Mouse (Mus musculus): ENCODE measurements around the gene Ttc1. TPM values are rescaled to one million over a fixed set of nuclear protein-coding genes. Genes with fewer than 3 reads are reported as not detected.
A peak's percentile ranks its signal among the peaks of the same experiment; 100 is the strongest.

Ttc1 gene
- total and polyA plus RNA-seq, 3 experiments: 74.8 to 138 (median 100) TPM

DNA sequence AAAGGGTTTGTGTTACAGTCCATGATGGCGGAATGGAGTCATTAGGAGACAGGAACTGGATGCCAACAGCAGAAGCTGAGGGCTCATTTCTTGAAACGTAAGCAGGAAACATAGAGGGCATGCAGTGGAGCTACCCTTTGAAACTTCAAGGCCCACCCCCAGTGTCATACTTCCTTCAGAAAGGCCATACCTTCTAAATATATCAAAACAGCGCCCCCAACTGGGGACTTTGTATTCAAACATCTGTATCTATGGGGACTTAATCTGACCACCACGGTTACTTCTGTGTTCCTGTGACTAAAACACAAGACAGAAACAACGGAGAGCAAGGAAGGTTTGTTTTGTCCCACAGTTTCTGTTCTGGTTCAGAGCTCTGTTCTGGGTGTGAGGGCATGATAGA is 7.6 kb upstream of the Ttc1 start:
- H3K27ac ChIP-seq (ENCODE audit: insufficient read depth, low read depth): no peak overlapping the region
- DNase-seq (ENCODE audit: extremely low read depth): peak; percentile 49
- dilution Hi-C loops (cut with MboI; ENCODE audit: extremely low pct_ligation_motif_present, extremely low pct_unique_long_range_greater_than_20kb, low sequenced_read_pairs): no loop called here

DNA sequence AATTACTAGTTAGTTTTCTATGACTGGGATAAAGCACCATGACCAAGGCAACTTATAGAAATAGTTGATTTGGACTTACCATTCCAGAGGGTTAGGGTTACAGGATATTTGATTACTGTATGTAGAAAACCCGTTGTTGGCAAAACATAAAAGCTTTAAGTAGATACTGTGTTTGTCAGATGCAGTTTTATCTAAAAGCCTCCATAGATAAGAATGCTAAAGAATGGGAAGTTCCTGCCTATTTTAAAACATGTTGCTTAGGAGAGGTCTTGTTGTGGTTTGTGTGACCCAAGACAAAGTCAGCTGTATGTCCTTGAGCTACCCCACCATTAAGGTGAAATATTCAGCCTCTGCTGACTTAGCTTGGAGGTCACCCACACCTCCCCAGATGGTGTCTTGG is 6.8 kb upstream of the Ttc1 start:
- no peaks in the 10 kb centered on the region for H3K79me2 ChIP-seq (replicated peaks; ENCODE audit: control insufficient read depth, extremely low read depth, insufficient read depth, poor library complexity, severe bottlenecking)
- H3K27me3 ChIP-seq (replicated peaks): peaks cover 33% of the 10 kb centered on the region
- H3K4me2 ChIP-seq (ENCODE audit: insufficient read depth, low read depth, poor library complexity, severe bottlenecking): no peak overlapping the region
- dilution Hi-C loops (cut with MboI; ENCODE audit: extremely low pct_ligation_motif_present, extremely low pct_unique_long_range_greater_than_20kb, low sequenced_read_pairs) (no loop called here), in situ Hi-C loops (cut with MboI; ENCODE audit: low pct_ligation_motif_present, low pct_unique_long_range_greater_than_20kb, low sequenced_read_pairs) (loop anchor here (25.0 kb wide), 1 partner anchor 808 kb away; no protein-coding TSS in a partner anchor)
- TF ChIP-seq NELFE (IDR thresholded peaks at IDR 0.05; ENCODE audit: low read depth, low read length) (no peak), GABPA (IDR thresholded peaks at IDR 0.05; ENCODE audit: insufficient replicate concordance, low read depth, low read length) (no peak), JUN (IDR thresholded peaks at IDR 0.05; ENCODE audit: insufficient read depth, low read depth, low read length) (no peak), PAX5 (IDR thresholded peaks at IDR 0.05; ENCODE audit: low read length) (no peak), MEF2A (IDR thresholded peaks at IDR 0.05; ENCODE audit: borderline replicate concordance, low read depth, low read length) (no peak), ZMIZ1 (IDR thresholded peaks at IDR 0.05; ENCODE audit: low read depth, low read length) (no peak), TBP (conservative IDR thresholded peaks at IDR 0.05; ENCODE audit: low read depth, low read length) (no peak), ELF1 (IDR thresholded peaks at IDR 0.05; ENCODE audit: low read depth, low read length) (no peak), UBTF (IDR thresholded peaks at IDR 0.05; ENCODE audit: low read depth, low read length) (no peak), KAT2A (IDR thresholded peaks at IDR 0.05; ENCODE audit: insufficient replicate concordance, low read length) (no peak), POLR2A (IDR thresholded peaks at IDR 0.05; ENCODE audit: low read depth, low read length) (no peak), CHD1 (IDR thresholded peaks at IDR 0.05; ENCODE audit: low read depth, low read length) (no peak), ETS1 (conservative IDR thresholded peaks at IDR 0.05; ENCODE audit: low read depth, low read length) (no peak), HCFC1 (IDR thresholded peaks at IDR 0.05; ENCODE audit: low read depth, low read length) (no peak)
- no peaks in the 10 kb centered on the region; a peak in 1 of 4 replicates for H3K4me1 ChIP-seq (ENCODE audit: control insufficient read depth in 1 of 2, insufficient read depth in 2 of 2)
- no peak for DNase-seq (ENCODE audit: extremely low read depth)
- no peak overlapping the region for H3K27ac ChIP-seq (ENCODE audit: insufficient read depth, low read depth)
- H3K4me3 ChIP-seq (replicated peaks in 1 of 3; ENCODE audit: low read depth in 2 of 3, low read length in 2 of 3, poor library complexity in 1 of 3): no peak overlapping the region
- no peak overlapping the region for H3K9ac ChIP-seq (ENCODE audit: insufficient read depth, low read depth)
- H3K9me3 ChIP-seq (replicated peaks; ENCODE audit: low read length): no peaks in the 10 kb centered on the region
- H3K36me3 ChIP-seq (replicated peaks in 1 of 2; ENCODE audit: control insufficient read depth in 1 of 2, insufficient read depth in 1 of 2, low read length in 1 of 2): no peaks in the 10 kb centered on the region

More for the DNA sequence above, 7.6 kb upstream of the Ttc1 start:
- H3K9ac ChIP-seq (ENCODE audit: insufficient read depth, low read depth): no peak overlapping the region
- no peak overlapping the region for H3K4me2 ChIP-seq (ENCODE audit: insufficient read depth, low read depth, poor library complexity, severe bottlenecking)
- peaks cover 33% of the 10 kb centered on the region for H3K27me3 ChIP-seq (replicated peaks)
- H3K4me3 ChIP-seq (replicated peaks in 1 of 3; ENCODE audit: low read depth in 2 of 3, low read length in 2 of 3, poor library complexity in 1 of 3): no peak overlapping the region
- TF ChIP-seq POLR2AphosphoS2 (IDR thresholded peaks at IDR 0.05; ENCODE audit: low read depth, low read length) (no peak), HCFC1 (IDR thresholded peaks at IDR 0.05; ENCODE audit: low read depth, low read length) (no peak), SMC3 (IDR thresholded peaks at IDR 0.05; ENCODE audit: low read depth, low read length) (no peak), CTCF (conservative IDR thresholded peaks at IDR 0.05 in 1 of 2, IDR thresholded peaks at IDR 0.05 in 1 of 2; ENCODE audit: low read depth in 2 of 2, low read length in 2 of 2) (peak in 1 of 2 experiments; percentile 47; a peak in 3 of 4 replicates), NELFE (IDR thresholded peaks at IDR 0.05; ENCODE audit: low read depth, low read length) (no peak), GABPA (IDR thresholded peaks at IDR 0.05; ENCODE audit: insufficient replicate concordance, low read depth, low read length) (no peak), ZC3H11A (IDR thresholded peaks at IDR 0.05; ENCODE audit: low read depth, low read length) (no peak)
- no peaks in the 10 kb centered on the region; a peak in 1 of 4 replicates for H3K4me1 ChIP-seq (ENCODE audit: control insufficient read depth in 1 of 2, insufficient read depth in 2 of 2)
- in situ Hi-C loops (cut with MboI; ENCODE audit: low pct_ligation_motif_present, low pct_unique_long_range_greater_than_20kb, low sequenced_read_pairs): loop anchor here (25.0 kb wide), 1 partner anchor 807 kb away; no protein-coding TSS in a partner anchor
- H3K36me3 ChIP-seq (replicated peaks in 1 of 2; ENCODE audit: control insufficient read depth in 1 of 2, insufficient read depth in 1 of 2, low read length in 1 of 2): no peaks in the 10 kb centered on the region
- no peaks in the 10 kb centered on the region for H3K79me2 ChIP-seq (replicated peaks; ENCODE audit: control insufficient read depth, extremely low read depth, insufficient read depth, poor library complexity, severe bottlenecking)
- H3K9me3 ChIP-seq (replicated peaks; ENCODE audit: low read length): no peaks in the 10 kb centered on the region
